Mouse (Mus musculus): Measurements from ENCODE around the gene Eepd1.
A peak's percentile ranks its signal among the peaks of the same experiment; 100 is the strongest.

The Eepd1 gene

DNA sequence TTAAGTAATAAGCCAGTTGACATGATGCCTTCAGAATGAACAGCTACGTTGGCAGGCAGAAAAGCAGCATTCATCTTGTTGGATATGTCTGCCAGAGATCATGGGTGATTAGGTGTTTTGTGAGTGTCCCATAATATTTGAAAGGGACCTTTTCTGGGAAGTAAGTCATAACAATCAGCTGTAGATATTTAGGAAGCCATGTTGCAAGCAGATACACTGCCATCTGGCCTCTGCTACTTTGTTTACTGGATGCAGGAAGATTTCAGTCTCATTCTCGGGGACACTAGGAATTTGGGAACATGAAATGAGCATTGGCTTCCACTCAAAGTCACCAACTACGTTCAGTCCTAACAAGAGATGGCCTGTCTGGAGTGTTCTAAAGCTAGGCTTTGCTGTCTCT is 54.1 kb downstream of the Eepd1 start:
- DNase-seq: no peak

DNA sequence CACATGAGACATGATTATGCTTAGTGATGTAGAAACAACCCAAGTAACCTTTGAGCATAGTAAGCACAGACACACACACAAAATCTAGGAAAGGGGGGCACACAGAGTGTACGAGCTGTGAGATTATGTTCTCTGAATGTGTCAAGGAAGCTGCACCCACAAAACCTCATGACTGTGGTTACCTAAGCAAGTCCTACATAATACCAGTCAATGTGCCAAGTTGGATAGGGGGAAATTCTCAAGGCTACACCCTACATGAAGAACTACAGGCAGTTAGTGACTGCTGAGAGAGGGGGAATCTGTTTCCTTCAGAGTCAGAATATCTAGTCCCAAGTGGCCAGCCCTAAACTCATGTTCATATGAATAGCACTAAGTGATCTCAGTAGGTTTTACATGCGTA is 58.1 kb downstream of the Eepd1 start:
- no peak for DNase-seq

DNA sequence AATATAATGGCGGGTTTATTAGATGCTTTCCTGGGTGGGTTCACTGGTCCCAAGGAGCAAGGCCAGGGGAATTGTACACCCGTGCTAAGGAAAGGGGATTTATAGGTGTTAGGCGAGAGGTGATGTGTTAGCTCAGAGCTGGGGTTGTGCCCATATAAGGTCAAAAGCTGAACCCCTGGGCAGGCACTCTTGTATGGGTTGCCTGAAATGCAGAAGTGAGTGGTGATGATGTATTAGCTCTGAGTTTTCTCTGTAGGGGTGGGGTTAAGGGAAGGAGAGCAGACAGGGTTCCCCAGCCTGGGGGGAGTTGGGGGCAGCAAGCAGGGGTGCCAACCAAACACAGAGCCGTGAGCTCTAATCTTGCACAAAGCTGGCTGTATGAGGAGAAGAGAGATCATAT is 60.0 kb downstream of the Eepd1 start:
- DNase-seq: no peak

DNA sequence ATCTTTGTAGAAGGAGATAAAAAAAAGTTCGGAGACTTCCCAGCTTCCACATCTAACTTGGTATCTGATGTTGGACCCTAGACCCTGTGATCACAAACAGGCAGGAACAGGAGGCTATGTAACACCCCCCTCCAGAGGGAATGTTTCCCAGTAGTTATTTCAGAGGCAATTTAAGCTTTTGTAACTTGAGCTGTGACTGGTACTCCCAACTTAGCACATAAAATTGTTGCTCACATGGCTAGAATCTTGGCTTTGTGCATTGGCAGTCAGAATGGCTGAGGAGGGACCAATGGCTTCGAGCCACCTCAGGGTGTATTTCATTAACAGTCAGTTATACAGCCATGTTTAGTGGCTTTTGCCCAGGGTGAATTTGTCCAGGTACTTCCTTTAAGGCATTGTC is 63.9 kb downstream of the Eepd1 start:
- DNase-seq: no peak

DNA sequence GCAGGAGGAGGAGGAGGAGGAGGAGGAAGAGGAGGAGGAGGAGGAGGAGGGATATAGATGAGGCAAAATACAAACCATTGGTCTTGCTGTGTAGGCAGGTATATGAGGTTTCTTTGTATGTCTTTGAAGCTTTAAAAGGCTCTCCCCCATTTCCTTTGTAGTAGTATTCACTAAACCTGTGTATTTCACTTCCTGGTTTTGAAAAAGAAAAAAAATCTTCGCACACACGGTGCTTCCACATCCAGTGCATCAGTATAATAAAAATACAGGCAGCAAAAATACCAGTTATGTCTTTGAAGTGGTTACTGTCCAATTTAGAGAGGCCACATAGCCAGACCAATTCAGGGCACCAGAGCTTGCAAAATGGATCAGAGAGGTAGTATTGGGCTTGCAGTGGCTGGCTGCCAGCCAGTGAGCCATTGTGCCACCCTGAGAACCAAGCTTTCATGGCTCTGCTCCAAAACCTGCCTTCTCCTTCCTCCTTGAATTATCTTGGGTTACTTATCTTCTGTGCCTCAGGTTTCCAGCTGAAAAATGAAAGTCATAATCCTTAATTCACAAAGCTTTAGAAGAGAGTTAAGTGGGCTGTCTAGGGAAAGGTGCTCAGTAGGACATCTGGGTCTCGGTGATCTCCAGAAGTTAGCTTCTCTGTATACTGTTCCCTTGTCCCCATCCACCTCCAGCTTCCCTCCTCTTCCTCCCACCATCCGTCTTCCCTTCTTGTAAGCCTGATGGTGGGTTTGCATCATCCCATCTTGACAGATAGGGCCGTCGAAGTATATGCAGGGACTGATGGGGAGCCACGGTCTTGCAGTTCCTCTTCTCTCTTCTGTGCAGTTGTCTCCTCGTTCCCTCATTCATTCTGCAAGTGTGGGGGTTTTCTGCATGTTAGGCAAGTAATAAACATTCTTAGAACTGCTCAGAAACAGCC is 68.0 kb downstream of the Eepd1 start:
- no peak for DNase-seq

DNA sequence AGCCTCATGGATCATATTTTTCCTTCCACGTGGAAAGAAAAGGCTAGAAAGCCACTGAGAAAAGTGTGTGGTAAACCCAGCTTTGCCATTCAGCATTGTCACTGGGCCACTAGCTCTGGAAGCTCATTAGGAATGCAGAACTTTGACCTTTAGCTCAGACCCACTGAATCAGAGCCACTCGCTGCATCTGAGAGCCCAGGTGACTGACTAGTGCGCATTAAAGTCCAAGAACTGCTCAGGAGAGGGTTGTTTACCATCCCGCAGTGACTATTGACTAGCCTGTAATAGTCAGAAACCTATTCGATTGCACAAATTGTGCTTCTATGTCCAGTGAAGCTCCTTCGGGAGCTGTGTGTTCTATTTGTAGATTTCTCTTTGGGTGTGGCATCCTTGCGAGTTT is 68.8 kb downstream of the Eepd1 start:
- no peak for DNase-seq

DNA sequence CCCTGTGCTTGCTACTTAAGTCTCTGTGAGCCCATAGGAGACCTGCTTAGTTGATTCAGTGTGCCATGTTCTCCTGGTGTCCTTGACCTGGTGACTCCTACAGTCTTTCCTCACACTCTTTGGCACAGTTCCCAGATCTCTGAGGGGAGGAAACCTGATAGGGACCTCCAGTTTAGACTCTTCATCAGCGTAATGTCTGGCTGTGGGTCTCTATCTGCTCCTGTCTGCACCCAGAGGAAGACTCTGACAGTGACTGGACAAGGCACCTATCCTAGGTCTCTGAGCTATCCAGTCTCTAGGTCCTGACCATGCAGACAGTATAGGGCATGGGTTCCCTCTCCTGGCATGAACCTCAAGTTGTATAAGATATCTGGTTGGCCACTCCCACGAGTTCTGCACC is 71.2 kb downstream of the Eepd1 start:
- DNase-seq: no peak

DNA sequence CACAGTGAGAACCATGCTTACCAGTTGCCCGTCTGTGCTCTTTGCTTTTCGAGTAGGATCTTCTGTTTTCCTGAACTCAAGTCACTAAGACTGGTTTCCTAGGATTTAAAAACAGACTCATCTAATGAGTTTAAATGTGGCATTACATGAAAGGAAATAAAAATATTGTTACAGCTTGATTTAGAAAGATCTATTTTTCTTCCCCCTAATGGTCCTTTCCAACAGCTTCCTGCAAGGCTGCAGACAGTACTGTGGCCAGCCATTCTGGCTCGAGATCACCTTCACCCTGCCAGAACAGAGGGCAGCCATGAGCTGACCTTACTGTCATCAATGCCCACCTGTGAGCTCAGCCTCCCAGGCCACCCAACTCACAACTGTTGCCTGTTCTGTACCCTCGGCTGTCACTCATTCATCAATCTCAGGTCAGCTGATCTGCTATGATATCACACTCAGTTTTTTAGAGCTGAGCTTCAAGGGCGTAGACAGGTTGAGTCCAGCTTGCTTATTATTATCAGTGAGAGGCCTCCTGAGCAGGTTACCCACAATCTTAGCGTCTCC is 73.0 kb downstream of the Eepd1 start:
- DNase-seq: no peak

DNA sequence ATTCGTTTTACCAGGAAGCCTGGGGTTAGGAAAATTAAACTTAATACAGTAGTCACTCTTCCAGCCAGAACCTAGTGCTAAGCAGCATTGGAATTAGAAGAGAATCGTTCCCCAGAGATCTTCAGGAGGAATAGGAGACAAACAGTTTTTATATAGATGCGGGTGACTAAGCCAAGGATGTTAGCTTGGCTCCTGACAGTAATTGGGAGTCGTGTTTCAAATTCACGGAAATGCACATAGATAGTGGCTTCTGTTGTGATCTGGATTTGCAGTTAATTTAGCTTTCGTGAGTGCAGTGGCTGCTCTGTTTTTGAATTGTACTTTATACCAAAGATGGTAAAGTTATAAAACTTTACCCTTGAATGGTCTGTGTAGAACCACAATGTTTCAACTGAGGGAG is 73.9 kb downstream of the Eepd1 start:
- DNase-seq: no peak

DNA sequence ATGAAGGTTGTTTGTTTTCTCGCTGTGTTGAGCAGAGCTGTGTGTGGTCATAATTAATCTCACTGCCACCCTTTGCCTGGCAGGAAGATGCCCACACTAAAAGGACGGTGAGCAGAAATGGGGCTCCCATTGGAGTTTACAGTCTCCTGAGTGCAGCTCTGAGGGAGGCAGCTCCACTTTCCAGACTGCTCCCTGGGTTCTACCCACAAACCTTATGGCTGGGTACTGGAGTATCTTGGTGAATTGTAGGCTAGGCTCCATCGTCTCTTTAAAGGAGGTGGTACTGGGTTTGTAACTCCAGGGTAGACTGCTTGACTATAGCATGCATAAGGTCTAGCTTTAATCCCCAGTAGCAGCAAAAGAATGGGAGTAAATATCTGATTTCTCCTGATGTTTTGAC is 74.7 kb downstream of the Eepd1 start:
- no peak for DNase-seq

DNA sequence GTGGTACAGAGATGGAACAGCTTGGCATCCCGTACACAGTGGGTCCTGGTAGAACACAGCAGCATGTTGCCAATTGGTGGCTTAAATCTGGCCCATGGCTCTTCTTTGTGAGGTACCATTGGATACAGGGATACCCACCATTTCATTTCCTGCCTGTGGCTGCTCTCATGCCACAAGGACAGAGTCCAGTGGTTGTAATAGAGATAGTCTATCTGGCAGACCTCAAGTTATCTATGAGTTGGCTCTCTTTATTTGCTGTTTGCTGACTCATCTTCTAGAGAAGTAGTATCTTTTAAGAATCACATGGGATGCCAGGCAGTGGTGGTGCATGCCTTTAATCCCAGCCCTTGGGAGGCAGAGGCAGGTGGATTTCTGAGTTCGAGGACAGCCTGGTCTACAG is 76.0 kb downstream of the Eepd1 start:
- no peak for DNase-seq

DNA sequence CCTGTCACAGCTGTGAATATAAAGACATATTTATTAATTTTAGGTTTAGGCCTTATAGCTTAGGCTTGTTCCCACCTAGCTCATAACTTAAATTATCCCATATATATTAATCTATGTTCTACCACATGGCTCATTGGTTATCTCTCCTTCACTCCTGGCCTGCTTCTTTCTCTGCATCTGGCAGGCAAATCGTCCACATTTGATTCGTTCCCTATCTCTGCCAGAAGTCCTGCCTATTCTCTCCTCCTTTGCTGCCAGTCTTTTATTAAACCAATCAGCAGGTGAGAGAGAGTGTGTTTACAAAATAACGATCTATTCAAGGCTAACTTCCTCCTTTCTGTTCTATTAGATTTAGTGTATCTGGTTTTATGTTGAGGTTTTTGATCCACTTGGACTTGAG is 77.5 kb downstream of the Eepd1 start:
- DNase-seq: no peak

DNA sequence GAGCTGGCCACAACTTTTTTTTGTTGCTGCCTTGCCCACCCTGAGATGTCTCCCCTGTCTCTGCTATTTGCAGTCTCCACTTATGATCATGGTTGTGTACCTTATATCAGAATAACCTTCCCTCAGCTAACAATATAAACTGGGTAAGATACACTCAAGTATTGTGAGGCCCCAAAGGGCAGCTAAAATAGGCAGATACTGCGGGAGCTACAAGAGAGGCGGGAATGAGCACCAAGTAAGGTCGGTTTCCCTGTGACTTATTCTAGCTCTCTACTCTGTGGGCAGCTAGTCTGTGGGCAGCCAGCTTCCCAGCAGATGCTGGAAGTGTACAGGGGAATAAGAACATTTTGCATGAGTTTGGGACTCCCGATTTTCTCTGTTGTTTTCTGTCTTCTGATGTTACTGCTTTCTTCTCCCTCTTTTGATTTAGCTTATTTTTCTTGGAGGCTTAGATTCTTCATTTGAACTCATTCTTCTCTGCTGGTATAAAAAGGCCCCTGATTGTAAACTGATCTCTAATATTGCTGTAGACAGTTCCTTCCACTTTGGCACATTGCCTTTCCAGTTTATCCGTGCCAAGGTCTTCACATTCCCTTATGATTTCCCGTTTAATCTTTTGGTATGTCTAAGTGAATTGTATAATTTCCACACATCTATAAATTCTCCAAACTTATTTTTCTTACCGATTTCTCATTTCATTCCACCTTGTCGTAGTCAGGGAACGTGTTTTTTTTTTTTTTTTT is 78.8 kb downstream of the Eepd1 start:
- no peak for DNase-seq

DNA sequence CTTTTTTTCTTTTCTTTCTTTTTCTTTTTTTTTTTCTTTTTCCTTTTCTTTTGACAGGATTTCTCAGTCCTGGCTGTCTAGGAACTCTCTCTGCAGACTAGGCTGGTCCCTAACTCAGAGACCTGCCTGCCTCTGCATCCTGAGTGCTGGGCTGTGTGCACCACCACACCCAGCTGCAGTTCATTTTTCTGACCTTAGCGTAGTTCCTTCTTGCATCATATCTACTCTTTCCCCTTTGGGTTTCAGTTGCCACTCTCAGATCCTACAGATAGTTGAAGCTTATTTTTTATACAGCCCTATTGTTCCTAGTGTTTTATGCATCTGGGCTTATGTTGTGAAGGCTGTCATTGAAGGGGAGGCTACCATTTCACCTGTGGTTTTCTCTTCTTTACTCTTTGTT is 79.8 kb downstream of the Eepd1 start:
- DNase-seq: no peak

DNA sequence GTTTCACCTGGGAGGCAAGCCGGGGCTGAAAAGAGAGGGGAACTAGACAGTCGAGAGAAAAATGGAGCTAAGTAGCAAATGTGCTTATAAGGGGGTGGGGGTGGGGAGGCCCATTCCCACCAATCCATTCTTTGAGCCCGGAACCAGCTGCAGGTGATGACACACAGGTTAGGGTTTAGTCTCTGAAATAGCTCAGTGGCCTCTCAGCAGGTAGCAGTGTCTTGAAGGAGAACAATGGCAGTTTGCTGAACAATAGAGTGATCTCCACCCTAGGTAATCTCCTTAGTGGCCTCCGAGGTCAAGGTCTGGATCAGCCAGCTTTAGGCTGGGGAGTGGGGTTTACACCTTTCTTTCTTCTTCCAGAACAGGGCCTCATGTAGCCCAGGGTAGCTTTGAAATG is 82.5 kb downstream of the Eepd1 start:
- DNase-seq: no peak

DNA sequence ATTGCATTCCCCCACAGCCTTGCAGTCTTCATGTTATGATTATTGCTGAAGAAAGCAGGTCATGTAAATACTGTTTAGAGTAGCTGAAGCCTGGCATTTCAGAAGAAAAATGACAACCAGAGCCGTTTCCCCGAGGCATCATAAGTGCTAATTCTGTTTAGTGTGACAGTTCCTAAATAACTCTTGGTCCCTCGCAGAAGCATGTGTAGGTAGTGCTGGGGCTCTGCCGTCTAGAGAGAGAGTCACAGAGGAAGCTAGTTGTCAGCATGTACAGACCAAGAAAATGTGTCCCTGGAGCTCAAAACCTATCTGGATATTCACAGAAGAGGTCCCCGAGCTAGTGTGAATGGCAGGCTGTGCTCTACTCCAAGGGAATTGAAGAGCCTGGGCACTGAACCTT is 85.7 kb downstream of the Eepd1 start:
- DNase-seq: no peak

DNA sequence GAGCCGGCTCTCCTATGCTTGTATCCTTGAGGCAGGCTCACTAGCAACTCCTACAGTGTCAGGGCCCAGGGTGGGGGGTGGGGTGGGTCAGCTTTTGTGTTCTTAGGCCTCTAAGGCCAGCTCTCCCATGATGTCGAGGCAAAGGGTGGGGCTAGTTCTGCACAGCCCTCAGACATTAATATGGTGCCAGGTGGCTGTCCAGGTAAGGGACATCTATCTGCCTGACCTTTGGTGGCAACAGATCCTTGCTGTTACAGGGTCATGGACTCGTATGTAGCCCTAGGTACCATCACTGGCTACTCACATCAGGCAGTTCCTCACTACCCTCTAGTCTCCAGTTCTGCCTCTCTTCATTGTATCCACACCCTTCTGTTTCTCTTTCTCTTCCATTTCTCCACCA is 87.4 kb downstream of the Eepd1 start:
- no peak for DNase-seq

DNA sequence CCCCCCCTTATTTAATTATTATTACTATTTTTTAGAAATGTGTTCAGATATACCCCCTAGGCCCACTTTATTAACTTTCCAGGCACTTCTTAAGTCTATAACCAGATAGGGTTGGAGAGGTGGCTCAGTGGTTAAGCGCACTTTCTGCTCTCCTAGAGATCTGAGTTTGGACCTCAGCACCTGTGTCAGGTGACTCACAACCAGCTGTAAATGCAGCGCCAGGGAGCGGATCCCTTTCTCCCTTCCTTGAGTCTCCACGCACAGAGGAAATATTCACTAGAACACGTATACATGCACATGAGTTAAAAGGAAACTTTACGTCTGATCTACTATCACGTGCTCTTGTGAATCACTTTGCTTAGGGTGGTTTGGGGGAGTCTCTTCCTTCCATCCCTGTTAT is 88.7 kb downstream of the Eepd1 start:
- no peak for DNase-seq

DNA sequence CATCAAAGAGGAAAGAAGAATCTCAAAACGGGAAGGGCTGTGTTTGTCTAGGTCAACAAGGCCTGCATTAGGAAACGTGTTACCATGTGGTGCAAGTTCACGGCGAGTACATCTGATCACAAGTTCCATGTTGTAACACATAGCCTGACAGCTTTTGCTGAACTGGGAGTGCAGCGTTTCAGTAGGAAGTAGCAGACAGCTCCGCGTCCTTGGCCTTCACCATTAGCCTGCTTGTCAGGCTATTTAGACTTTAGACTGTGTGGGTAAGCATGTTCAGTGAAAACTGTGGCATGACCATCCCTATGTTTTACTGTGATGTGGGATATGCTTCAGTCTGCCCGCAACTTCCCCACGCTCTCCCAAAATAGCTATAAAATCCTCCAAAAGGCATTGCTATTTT is 89.1 kb downstream of the Eepd1 start:
- peak; percentile 29 for DNase-seq

DNA sequence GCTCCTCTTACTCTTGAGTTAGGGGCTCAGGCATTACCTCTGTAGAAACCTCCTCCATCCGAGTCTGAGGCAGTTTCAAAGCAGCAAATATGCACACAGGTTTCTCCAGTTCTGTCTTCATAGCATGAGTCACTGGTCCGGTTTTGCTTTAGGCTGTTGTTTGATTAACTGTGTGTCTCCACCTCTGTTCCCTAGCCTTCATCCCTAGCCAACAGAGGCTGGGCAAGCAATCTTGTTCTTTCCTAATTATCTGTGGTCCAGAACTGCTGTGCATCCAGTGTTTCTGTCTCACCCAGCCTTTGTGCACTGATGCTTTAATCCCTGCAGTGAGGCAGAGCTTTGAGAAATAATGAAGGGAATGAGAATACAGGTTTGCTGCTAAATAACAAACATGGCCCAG is 90.0 kb downstream of the Eepd1 start:
- no peak for DNase-seq

DNA sequence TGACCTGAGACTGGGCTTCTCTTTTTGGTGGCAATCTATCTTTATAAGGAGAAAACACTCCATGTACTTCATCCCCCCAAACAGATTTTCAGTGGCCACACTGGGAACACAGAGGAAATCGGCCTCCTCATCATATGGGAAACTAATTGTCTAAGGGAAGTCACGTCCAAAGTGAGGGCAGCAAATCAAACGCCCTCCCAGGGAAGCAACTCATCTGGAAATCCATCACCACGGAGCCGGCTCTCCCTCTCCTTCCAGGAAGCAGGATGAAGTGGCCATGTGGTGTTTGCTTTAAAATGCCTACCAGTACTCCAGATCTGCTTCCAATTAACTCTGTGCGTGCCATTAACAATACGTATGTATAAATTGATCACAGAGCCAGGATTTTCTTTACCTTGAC is 92.4 kb downstream of the Eepd1 start:
- DNase-seq: no peak

DNA sequence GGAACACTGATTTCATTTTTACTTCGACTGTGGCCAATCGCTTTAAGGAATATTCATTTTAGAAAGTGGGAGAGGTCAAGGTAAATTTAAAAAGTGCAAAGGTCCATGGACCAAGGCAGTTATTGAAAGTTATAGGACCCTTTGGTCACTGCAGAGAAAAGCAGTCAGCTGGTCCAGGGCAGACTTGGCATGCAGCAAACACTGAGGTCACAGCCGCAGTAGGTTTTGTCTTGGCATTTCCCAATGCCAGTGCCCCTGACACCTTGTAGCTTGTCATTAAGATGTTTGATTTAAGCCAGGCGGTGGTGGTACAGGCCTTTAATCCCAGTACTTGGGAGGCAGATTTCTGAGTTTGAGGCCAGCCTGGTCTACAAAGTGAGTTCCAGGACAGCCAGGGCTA is 92.8 kb downstream of the Eepd1 start:
- no peak for DNase-seq

DNA sequence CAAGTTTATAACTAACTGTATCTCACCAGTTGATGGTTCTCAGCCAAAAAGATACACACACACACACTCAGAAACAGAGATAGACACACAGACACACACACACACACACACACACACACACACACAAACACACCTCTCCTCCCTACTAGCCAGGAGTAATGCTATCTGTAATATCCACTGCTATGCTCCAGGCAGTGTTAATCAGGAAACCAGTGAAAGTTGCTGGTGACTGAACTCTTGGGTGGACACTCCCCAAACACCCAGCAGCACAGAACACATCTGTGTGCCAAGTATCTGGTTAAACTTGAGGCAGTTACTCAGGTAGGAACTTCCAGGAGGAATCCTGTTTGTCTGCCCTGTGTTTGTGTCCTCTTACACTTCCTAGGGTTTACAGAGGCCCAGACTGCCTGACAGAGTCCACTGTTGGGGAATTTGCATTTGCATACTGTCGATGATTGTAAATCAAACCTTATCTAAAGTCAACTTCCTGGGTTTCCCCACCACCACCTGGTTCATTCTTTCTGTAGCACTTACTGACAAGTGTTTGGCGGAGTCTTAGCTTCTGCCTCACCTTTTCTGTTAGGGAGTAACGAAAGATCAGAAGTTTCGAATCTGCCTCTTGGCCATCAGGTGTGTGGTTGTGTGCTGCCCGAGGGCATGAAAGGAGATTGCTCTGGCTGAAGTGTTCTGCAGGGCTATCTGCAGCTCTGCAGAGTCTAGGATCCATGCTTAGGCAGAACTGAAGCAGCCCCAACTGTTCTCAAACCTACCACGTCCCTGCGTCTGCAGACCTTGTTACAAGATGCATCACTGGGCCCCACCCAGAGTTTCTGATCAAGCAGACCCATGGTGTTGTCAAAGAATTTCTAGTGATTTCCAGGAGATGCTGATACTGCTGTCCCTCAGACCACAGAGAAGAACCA is 97.6 kb downstream of the Eepd1 start:
- no peak for DNase-seq
